Mouse (Mus musculus): Measurements from ENCODE around the gene Ripor1. TPM values are rescaled to one million over a fixed set of nuclear protein-coding genes. Genes with fewer than 3 reads are reported as not detected.

The Ripor1 gene
- total and polyA plus RNA-seq, 3 experiments: 0.24 to 7.2 (median 1.7) TPM

DNA sequence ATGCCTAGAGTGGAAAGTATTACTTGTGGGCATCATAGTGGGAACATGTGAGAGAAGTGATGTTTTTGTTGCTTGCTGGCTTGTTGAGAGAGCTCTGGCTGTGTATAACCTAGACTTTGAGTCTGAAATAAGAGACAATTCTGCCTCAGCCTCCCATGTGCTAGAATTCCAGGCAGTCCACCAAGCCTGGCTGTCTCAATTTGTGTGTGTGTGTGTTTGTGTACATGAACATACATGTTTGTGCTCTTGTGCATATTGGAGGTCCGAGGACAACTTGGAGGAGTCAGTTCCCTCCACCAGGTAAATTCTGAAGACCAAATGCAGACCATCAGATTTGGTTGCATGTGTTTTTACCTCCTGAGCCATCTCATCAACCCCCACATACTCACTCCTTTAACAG is 40.1 kb downstream of the Ripor1 start (continued):
- TF ChIP-seq TCF12 (IDR thresholded peaks at IDR 0.05; ENCODE audit: low read depth, low read length): no peak

DNA sequence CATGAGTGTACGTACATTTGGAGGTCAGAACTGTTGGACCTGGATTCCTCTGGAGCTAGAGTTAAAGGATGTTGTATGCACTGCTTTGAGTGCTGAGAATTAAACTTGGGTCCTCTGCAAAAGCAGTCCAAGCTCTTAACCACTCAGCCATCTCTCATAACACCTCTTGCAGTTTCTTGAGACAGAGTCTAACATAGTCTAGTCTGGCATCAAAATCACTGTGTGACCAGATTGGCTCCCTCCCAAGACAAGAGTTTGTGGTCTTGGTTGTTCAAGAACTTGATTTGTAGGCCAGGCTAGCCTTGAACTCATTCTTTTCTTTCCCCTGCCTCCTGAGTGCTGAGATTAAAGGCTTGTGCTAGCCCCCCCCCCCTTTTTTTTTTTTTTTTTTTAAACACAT is 43.9 kb downstream of the Ripor1 start:
- dilution Hi-C loops (cut with MboI; ENCODE audit: extremely low pct_ligation_motif_present, extremely low pct_unique_long_range_greater_than_20kb, low sequenced_read_pairs): no loop called here
- TF ChIP-seq MEF2A (IDR thresholded peaks at IDR 0.05; ENCODE audit: borderline replicate concordance, low read depth, low read length) (no peak), UBTF (IDR thresholded peaks at IDR 0.05; ENCODE audit: low read depth, low read length) (no peak), E2F4 (IDR thresholded peaks at IDR 0.05; ENCODE audit: insufficient replicate concordance, low read depth, low read length) (no peak), TCF12 (IDR thresholded peaks at IDR 0.05; ENCODE audit: low read depth, low read length) (no peak), ZMIZ1 (IDR thresholded peaks at IDR 0.05; ENCODE audit: low read depth, low read length) (no peak), CHD1 (IDR thresholded peaks at IDR 0.05; ENCODE audit: low read depth, low read length) (no peak), MXI1 (IDR thresholded peaks at IDR 0.05; ENCODE audit: low read depth, low read length) (no peak), BHLHE40 (IDR thresholded peaks at IDR 0.05; ENCODE audit: low read depth, low read length) (no peak), USF2 (conservative IDR thresholded peaks at IDR 0.05; ENCODE audit: low read depth, low read length) (no peak), ZNF384 (IDR thresholded peaks at IDR 0.05; ENCODE audit: low read depth, low read length) (no peak), MAX (IDR thresholded peaks at IDR 0.05; ENCODE audit: low read length) (no peak), NELFE (IDR thresholded peaks at IDR 0.05; ENCODE audit: low read depth, low read length) (no peak), CTCF (conservative IDR thresholded peaks at IDR 0.05 in 1 of 2, IDR thresholded peaks at IDR 0.05 in 1 of 2; ENCODE audit: low read depth in 2 of 2, low read length in 2 of 2) (no peak), TBP (conservative IDR thresholded peaks at IDR 0.05; ENCODE audit: low read depth, low read length) (no peak), PAX5 (IDR thresholded peaks at IDR 0.05; ENCODE audit: low read length) (no peak), HCFC1 (IDR thresholded peaks at IDR 0.05; ENCODE audit: low read depth, low read length) (no peak)
- no peak for DNase-seq (ENCODE audit: extremely low read depth)

DNA sequence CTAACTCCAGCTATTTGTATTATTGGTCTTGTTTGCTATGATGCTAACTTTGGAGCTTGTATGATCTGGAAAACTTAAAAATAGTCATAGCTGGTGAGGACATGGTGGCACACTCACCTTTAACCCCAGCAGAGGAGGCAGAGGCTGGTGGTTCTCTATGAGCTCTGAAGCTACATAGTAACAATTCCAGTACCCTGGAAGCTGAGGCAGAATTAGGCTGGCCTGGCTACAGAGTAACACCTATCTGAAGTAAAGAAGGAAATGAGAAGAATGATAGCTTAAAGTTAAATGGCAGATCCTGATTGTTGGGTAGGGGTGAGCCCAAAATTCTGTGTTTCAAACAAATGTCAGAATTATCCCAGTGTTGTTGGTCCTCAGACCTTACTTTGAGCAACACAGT is 52.6 kb downstream of the Ripor1 start:
- dilution Hi-C loops (cut with MboI; ENCODE audit: extremely low pct_ligation_motif_present, extremely low pct_unique_long_range_greater_than_20kb, low sequenced_read_pairs) (no loop called here), in situ Hi-C loops (cut with MboI; ENCODE audit: low pct_ligation_motif_present, low pct_unique_long_range_greater_than_20kb, low sequenced_read_pairs) (no loop called here)
- no peak overlapping the region for H3K9ac ChIP-seq (ENCODE audit: insufficient read depth, low read depth)
- H3K27ac ChIP-seq (ENCODE audit: insufficient read depth, low read depth): no peak overlapping the region
- H3K9me3 ChIP-seq (replicated peaks; ENCODE audit: low read length): no peaks in the 10 kb centered on the region
- H3K4me3 ChIP-seq (replicated peaks in 1 of 3; ENCODE audit: low read depth in 2 of 3, low read length in 2 of 3, poor library complexity in 1 of 3): no peak overlapping the region
- no peak overlapping the region for H3K4me2 ChIP-seq (ENCODE audit: insufficient read depth, low read depth, poor library complexity, severe bottlenecking)
- DNase-seq (ENCODE audit: extremely low read depth): no peak
- no peak for TF ChIP-seq POLR2A (IDR thresholded peaks at IDR 0.05; ENCODE audit: low read depth, low read length)
- TF ChIP-seq NRF1 (IDR thresholded peaks at IDR 0.05; ENCODE audit: low read depth, low read length): no peak
- TF ChIP-seq HCFC1 (IDR thresholded peaks at IDR 0.05; ENCODE audit: low read depth, low read length): no peak
- TF ChIP-seq MAX (IDR thresholded peaks at IDR 0.05; ENCODE audit: low read length): no peak
- no peak for TF ChIP-seq NELFE (IDR thresholded peaks at IDR 0.05; ENCODE audit: low read depth, low read length)
- no peak for TF ChIP-seq ZMIZ1 (IDR thresholded peaks at IDR 0.05; ENCODE audit: low read depth, low read length)
- no peak for TF ChIP-seq GABPA (IDR thresholded peaks at IDR 0.05; ENCODE audit: insufficient replicate concordance, low read depth, low read length)
- TF ChIP-seq SIN3A (IDR thresholded peaks at IDR 0.05; ENCODE audit: low read length): no peak
- no peak for TF ChIP-seq MAZ (IDR thresholded peaks at IDR 0.05; ENCODE audit: low read depth, low read length)
- TF ChIP-seq CHD2 (IDR thresholded peaks at IDR 0.05; ENCODE audit: low read length): no peak
- no peak for TF ChIP-seq POLR2AphosphoS2 (IDR thresholded peaks at IDR 0.05; ENCODE audit: low read depth, low read length)
- no peak for TF ChIP-seq TBP (conservative IDR thresholded peaks at IDR 0.05; ENCODE audit: low read depth, low read length)
- TF ChIP-seq KAT2A (IDR thresholded peaks at IDR 0.05; ENCODE audit: insufficient replicate concordance, low read length): no peak
- peaks cover 7 to 56% of the 10 kb centered on the region in 2 experiments for H3K36me3 ChIP-seq (replicated peaks in 1 of 2; ENCODE audit: control insufficient read depth in 1 of 2, insufficient read depth in 1 of 2, low read length in 1 of 2)
- peaks cover 64% of the 10 kb centered on the region for H3K79me2 ChIP-seq (replicated peaks; ENCODE audit: control insufficient read depth, extremely low read depth, insufficient read depth, poor library complexity, severe bottlenecking)
- peaks cover 0 to 21% of the 10 kb centered on the region in 2 experiments; a peak in 2 of 4 replicates for H3K4me1 ChIP-seq (ENCODE audit: control insufficient read depth in 1 of 2, insufficient read depth in 2 of 2)
- H3K27me3 ChIP-seq (replicated peaks): no peaks in the 10 kb centered on the region

More for the DNA sequence above, 43.9 kb downstream of the Ripor1 start:
- no peaks in the 10 kb centered on the region for H3K27me3 ChIP-seq (replicated peaks)
- H3K36me3 ChIP-seq (replicated peaks in 1 of 2; ENCODE audit: control insufficient read depth in 1 of 2, insufficient read depth in 1 of 2, low read length in 1 of 2): peaks cover 30 to 63% of the 10 kb centered on the region in 2 experiments
- no peak overlapping the region for H3K9ac ChIP-seq (ENCODE audit: insufficient read depth, low read depth)
- in situ Hi-C loops (cut with MboI; ENCODE audit: low pct_ligation_motif_present, low pct_unique_long_range_greater_than_20kb, low sequenced_read_pairs): no loop called here
- no peak overlapping the region for H3K27ac ChIP-seq (ENCODE audit: insufficient read depth, low read depth)
- H3K4me1 ChIP-seq (ENCODE audit: control insufficient read depth in 1 of 2, insufficient read depth in 2 of 2): peaks cover 3 to 31% of the 10 kb centered on the region in 2 experiments
- peaks cover 55% of the 10 kb centered on the region for H3K79me2 ChIP-seq (replicated peaks; ENCODE audit: control insufficient read depth, extremely low read depth, insufficient read depth, poor library complexity, severe bottlenecking)
- no peaks in the 10 kb centered on the region for H3K9me3 ChIP-seq (replicated peaks; ENCODE audit: low read length)
- H3K4me2 ChIP-seq (ENCODE audit: insufficient read depth, low read depth, poor library complexity, severe bottlenecking): no peak overlapping the region
- H3K4me3 ChIP-seq (replicated peaks in 1 of 3; ENCODE audit: low read depth in 2 of 3, low read length in 2 of 3, poor library complexity in 1 of 3): no peak overlapping the region

Data from CH12.LX (cell line).